Mouse (Mus musculus) midbrain, embryonic 16.5 days (tissue): Measurements from ENCODE around the gene Sox18. TPM values are rescaled to one million over a fixed set of nuclear protein-coding genes. Genes with fewer than 3 reads are reported as not detected.

Experiments used
- ATAC-seq: fragments of 200-750 bp; cut with Nextera tagmentation; 2 replicates; pipeline ENCODE4 v1.8.0; 2017; ENCODE audit warnings: moderate TSS enrichment
- H3K27ac ChIP-seq: fragments of 300-500 bp; sonication (generic); 2 replicates; pipeline ENCODE4 v1.5.1; 2014; ENCODE audit warnings: mild to moderate bottlenecking, low read length, mixed read lengths
- H3K27me3 ChIP-seq: fragments of 300-500 bp; sonication (generic); 2 replicates; pipeline ENCODE4 v1.6.1; 2014; ENCODE audit warnings: low read depth, low read length, mixed read lengths; ENCODE audit not compliant: control insufficient read depth, insufficient read depth
- H3K36me3 ChIP-seq: fragments of 300-500 bp; sonication (generic); 2 replicates; pipeline ENCODE4 v1.6.1; 2014; ENCODE audit warnings: mild to moderate bottlenecking, low read length, moderate library complexity, mixed read lengths; ENCODE audit not compliant: control insufficient read depth, insufficient read depth
- H3K4me1 ChIP-seq: fragments of 300-500 bp; sonication (generic); 2 replicates; pipeline ENCODE4 v1.6.1; 2014; ENCODE audit warnings: mild to moderate bottlenecking, low read length, mixed read lengths; ENCODE audit not compliant: control insufficient read depth, insufficient read depth
- H3K4me2 ChIP-seq: fragments of 300-500 bp; sonication (generic); 2 replicates; pipeline ENCODE4 v1.6.1; 2014; ENCODE audit warnings: mild to moderate bottlenecking, low read length, mixed read lengths
- H3K4me3 ChIP-seq: fragments of 300-500 bp; sonication (generic); 2 replicates; pipeline ENCODE4 v1.5.1; 2014; ENCODE audit warnings: low read depth, mild to moderate bottlenecking, low read length, moderate library complexity, mixed read lengths
- H3K9ac ChIP-seq: fragments of 300-500 bp; sonication (generic); 2 replicates; pipeline ENCODE4 v1.6.1; 2014; ENCODE audit warnings: low read depth, low read length, mixed read lengths
- H3K9me3 ChIP-seq: fragments of 300-500 bp; sonication (generic); replicated peaks from 2 replicates; pipeline ENCODE4 v1.6.1; 2014; ENCODE audit warnings: mild to moderate bottlenecking, low read length, mixed read lengths; ENCODE audit not compliant: control insufficient read depth, poor library complexity, severe bottlenecking
- WGBS: fragments of 180-500 bp; shearing (Covaris S2); extraction: QIAGEN DNeasy Blood & Tissue Kit; methylation state at CpG from one replicate; pipeline ENCODE4 v1.1.7; 2014; 5-methylcytosine and 5-hydroxymethylcytosine counted together
- polyA plus RNA-seq: library from polyadenylated mRNA; unstranded; fragments of >200 nt; fragmentation: Nextera tagmentation; extraction: Ambion mirVana; gene quantifications from 2 replicates; pipeline ENCODE4 v1.2.1, GENCODE M21; 2015

Gene Sox18
- polyA plus RNA-seq, 1 experiment from 2014 or later: 15.7 TPM

- Histone ChIP-seq H3K9ac (no peak overlapping the region), H3K9me3 (no peaks in the 10 kb centered on the region), H3K4me2 (no peak overlapping the region), H3K27me3 (no peaks in the 10 kb centered on the region; the same call in 1 of the 2 replicates), H3K27ac (no peak overlapping the region), H3K36me3 (no peaks in the 10 kb centered on the region), H3K4me3 (no peak overlapping the region), H3K4me1 (no peaks in the 10 kb centered on the region)
- no peak for ATAC-seq
- WGBS: 87% methylated on average over 3 of the region's 3 CpGs
These were observed 8.7 kb downstream of the Sox18 start for GRCm38 (mm10) chr2:181662620-181663297.

GRCm38 (mm10) chr2:181659609-181660055 is 11.8 kb downstream of the Sox18 start:
- H3K36me3 ChIP-seq: peaks cover 12% of the 10 kb centered on the region
- no peaks in the 10 kb centered on the region for H3K4me1 ChIP-seq
- no peak overlapping the region for H3K4me3 ChIP-seq
- 10% methylated on average over 9 of the region's 9 CpGs for WGBS
- no peaks in the 10 kb centered on the region for H3K9me3 ChIP-seq
- no peak overlapping the region for H3K4me2 ChIP-seq
- H3K27me3 ChIP-seq: no peaks in the 10 kb centered on the region
- no peak overlapping the region for H3K27ac ChIP-seq
- H3K9ac ChIP-seq: 0 out of 2 replicates have a peak overlapping the region, but pooled peaks have one; percentile 20
- ATAC-seq: peak; percentile 56

- Histone ChIP-seq H3K27ac (no peak overlapping the region), H3K27me3 (no peaks in the 10 kb centered on the region), H3K4me1 (no peaks in the 10 kb centered on the region), H3K9me3 (no peaks in the 10 kb centered on the region), H3K36me3 (peaks cover 14% of the 10 kb centered on the region), H3K9ac (no peak overlapping the region), H3K4me2 (no peak overlapping the region), H3K4me3 (no peak overlapping the region)
- peak; percentile 26; the same call in 1 of the 2 replicates for ATAC-seq
- WGBS: 32% methylated on average over 17 of the region's 17 CpGs
These were observed 12.4 kb downstream of the Sox18 start for GRCm38 (mm10) chr2:181658930-181659555.

GRCm38 (mm10) chr2:181658528-181658927 is 12.9 kb downstream of the Sox18 start:
- ATAC-seq: no peak
- 82% methylated on average over 7 of the region's 7 CpGs for WGBS

GRCm38 (mm10) chr2:181657441-181657840 is 14.0 kb downstream of the Sox18 start:
- H3K27ac ChIP-seq: no peak overlapping the region
- no peak for ATAC-seq
- no peak overlapping the region for H3K4me2 ChIP-seq
- H3K4me1 ChIP-seq: no peaks in the 10 kb centered on the region
- no peaks in the 10 kb centered on the region for H3K27me3 ChIP-seq
- H3K9me3 ChIP-seq: no peaks in the 10 kb centered on the region
- H3K9ac ChIP-seq: no peak overlapping the region
- WGBS: 76% methylated on average over 2 of the region's 2 CpGs
- H3K4me3 ChIP-seq: no peak overlapping the region
- peaks cover 24% of the 10 kb centered on the region for H3K36me3 ChIP-seq

More at GRCm38 (mm10) chr2:181658528-181658927, 12.9 kb downstream of the Sox18 start:
- Histone ChIP-seq H3K4me1 (no peaks in the 10 kb centered on the region), H3K4me2 (no peak overlapping the region), H3K4me3 (no peak overlapping the region), H3K27me3 (no peaks in the 10 kb centered on the region), H3K9ac (no peak overlapping the region), H3K27ac (no peak overlapping the region), H3K36me3 (peaks cover 18% of the 10 kb centered on the region), H3K9me3 (no peaks in the 10 kb centered on the region)

GRCm38 (mm10) chr2:181656734-181657133 is 14.7 kb downstream of the Sox18 start, which contains the start of gene Gm29797:
TSS of gene Gm29797 (plus strand) at chr2:181657034.
- no peak for ATAC-seq
- peaks cover 24% of the 10 kb centered on the region for H3K36me3 ChIP-seq
- WGBS: 77% methylated on average over 3 of the region's 3 CpGs

GRCm38 (mm10) chr2:181653523-181653922 is 17.9 kb downstream of the Sox18 start:
- Histone ChIP-seq H3K4me1 (no peaks in the 10 kb centered on the region), H3K9me3 (no peaks in the 10 kb centered on the region), H3K4me2 (no peak overlapping the region), H3K27ac (no peak overlapping the region), H3K27me3 (no peaks in the 10 kb centered on the region), H3K9ac (no peak overlapping the region), H3K4me3 (no peak overlapping the region), H3K36me3 (peaks cover 41% of the 10 kb centered on the region)
- 100% methylated on average over 1 of the region's 1 CpGs for WGBS
- no peak for ATAC-seq

More at GRCm38 (mm10) chr2:181656734-181657133, 14.7 kb downstream of the Sox18 start, which contains the start of gene Gm29797:
- no peaks in the 10 kb centered on the region for H3K9me3 ChIP-seq
- no peak within 1 kb of the TSS for H3K9ac ChIP-seq
- no peaks in the 10 kb centered on the region for H3K27me3 ChIP-seq
- H3K27ac ChIP-seq: no peak within 1 kb of the TSS
- H3K4me1 ChIP-seq: no peaks in the 10 kb centered on the region
- no peak within 1 kb of the TSS for H3K4me3 ChIP-seq
- no peak within 1 kb of the TSS for H3K4me2 ChIP-seq

- Histone ChIP-seq H3K4me3 (no peak overlapping the region), H3K27me3 (no peaks in the 10 kb centered on the region), H3K4me1 (no peaks in the 10 kb centered on the region), H3K9ac (no peak overlapping the region), H3K4me2 (no peak overlapping the region), H3K9me3 (no peaks in the 10 kb centered on the region), H3K27ac (no peak overlapping the region), H3K36me3 (peaks cover 43% of the 10 kb centered on the region)
- ATAC-seq: no peak
These were observed 18.4 kb downstream of the Sox18 start for GRCm38 (mm10) chr2:181653065-181653464.

- 86% methylated on average over 10 of the region's 10 CpGs for WGBS
- Histone ChIP-seq H3K4me2 (no peak overlapping the region), H3K27ac (no peak overlapping the region), H3K9ac (no peak overlapping the region), H3K36me3 (peaks cover 32% of the 10 kb centered on the region), H3K27me3 (no peaks in the 10 kb centered on the region), H3K4me1 (no peaks in the 10 kb centered on the region), H3K9me3 (no peaks in the 10 kb centered on the region), H3K4me3 (no peak overlapping the region)
- ATAC-seq: no peak
These were observed 22.5 kb downstream of the Sox18 start for GRCm38 (mm10) chr2:181648926-181649325.
